Mouse (Mus musculus): ENCODE measurements around the gene Igf2.

Igf2 gene

GRCm38 (mm10) chr7:142659181-142659681 is 7.4 kb downstream of the Igf2 start:
- DNase-seq (ENCODE audit: low read depth), result no peak

- DNase-seq (ENCODE audit: low read depth), result no peak
These were observed 7.9 kb downstream of the Igf2 start for GRCm38 (mm10) chr7:142658681-142659180.

- no peak for DNase-seq (ENCODE audit: low read depth)
These were observed 8.6 kb downstream of the Igf2 start for GRCm38 (mm10) chr7:142657821-142658614.

GRCm38 (mm10) chr7:142657341-142657791 is 9.2 kb downstream of the Igf2 start:
- no peak for DNase-seq (ENCODE audit: low read depth)

GRCm38 (mm10) chr7:142656055-142656454 is 10.6 kb downstream of the Igf2 start:
- no peak for DNase-seq (ENCODE audit: low read depth)

GRCm38 (mm10) chr7:142655633-142656032 is 11.0 kb downstream of the Igf2 start:
- DNase-seq (ENCODE audit: low read depth), result no peak

- DNase-seq (ENCODE audit: low read depth), result no peak
These were observed 12.9 kb downstream of the Igf2 start for GRCm38 (mm10) chr7:142653726-142654125.

- DNase-seq (ENCODE audit: low read depth), result no peak
These were observed 19.9 kb downstream of the Igf2 start for GRCm38 (mm10) chr7:142646676-142647075.

GRCm38 (mm10) chr7:142645045-142645444 is 21.6 kb downstream of the Igf2 start:
- DNase-seq (ENCODE audit: low read depth), result no peak

GRCm38 (mm10) chr7:142636178-142636577 is 30.4 kb downstream of the Igf2 start:
- DNase-seq (ENCODE audit: low read depth), result no peak

- DNase-seq (ENCODE audit: low read depth), result no peak
These were observed 35.9 kb downstream of the Igf2 start for GRCm38 (mm10) chr7:142630691-142631090.

GRCm38 (mm10) chr7:142629806-142630205 is 36.8 kb downstream of the Igf2 start:
- no peak for DNase-seq (ENCODE audit: low read depth)

- DNase-seq (ENCODE audit: low read depth), result no peak
These were observed 44.4 kb downstream of the Igf2 start for GRCm38 (mm10) chr7:142622180-142622579.

GRCm38 (mm10) chr7:142613077-142613476 is 53.5 kb downstream of the Igf2 start:
- no peak for DNase-seq (ENCODE audit: low read depth)

GRCm38 (mm10) chr7:142610627-142611406 is 55.8 kb downstream of the Igf2 start:
- DNase-seq (ENCODE audit: low read depth), result peak; percentile 50

GRCm38 (mm10) chr7:142600921-142601320 is 65.7 kb downstream of the Igf2 start:
- DNase-seq (ENCODE audit: low read depth), result no peak
